Mouse (Mus musculus) limb, embryonic 11.5 days (tissue): ENCODE results near the gene Fbxl21. TPM values are rescaled to one million over a fixed set of nuclear protein-coding genes. Genes with fewer than 3 reads are reported as not detected.

ENCODE experiments used
- ATAC-seq: fragments of 200-750 bp; cut with Nextera tagmentation; 2 replicates; pipeline ENCODE4 v1.8.0; 2017; ENCODE audit warnings: low read depth; ENCODE audit not compliant: insufficient number of reproducible peaks, low FRiP score, low TSS enrichment
- DNase-seq: peaks from one replicate; pipeline ENCODE4 v3.0.0-alpha.2; 2015; ENCODE audit warnings: low spot score
- H3K27ac ChIP-seq: fragments of 300-500 bp; sonication (generic); replicated peaks from 2 replicates; pipeline ENCODE4 v1.5.1; 2014; ENCODE audit warnings: low read depth, mild to moderate bottlenecking, low read length
- H3K27me3 ChIP-seq: fragments of 300-500 bp; sonication (generic); 2 replicates; pipeline ENCODE4 v1.6.1; 2014; ENCODE audit warnings: mild to moderate bottlenecking, low read length, mixed read lengths; ENCODE audit not compliant: control insufficient read depth, insufficient read depth
- H3K36me3 ChIP-seq: fragments of 300-500 bp; sonication (generic); 2 replicates; pipeline ENCODE4 v1.6.1; 2014; ENCODE audit warnings: mild to moderate bottlenecking, low read length, moderate library complexity, mixed read lengths; ENCODE audit not compliant: control insufficient read depth, insufficient read depth
- H3K4me1 ChIP-seq: fragments of 300-500 bp; sonication (generic); 2 replicates; pipeline ENCODE4 v1.6.1; 2014; ENCODE audit warnings: low read length, mixed read lengths; ENCODE audit not compliant: control insufficient read depth, insufficient read depth
- H3K4me2 ChIP-seq: fragments of 300-500 bp; sonication (generic); 2 replicates; pipeline ENCODE4 v1.6.1; 2014; ENCODE audit warnings: low read depth, mild to moderate bottlenecking, moderate library complexity; ENCODE audit not compliant: severe bottlenecking
- H3K4me3 ChIP-seq: fragments of 300-500 bp; sonication (generic); 2 replicates; pipeline ENCODE4 v1.5.1; 2014; ENCODE audit warnings: low read depth, low read length
- H3K9ac ChIP-seq: fragments of 300-500 bp; sonication (generic); 2 replicates; pipeline ENCODE4 v1.6.1; 2014; ENCODE audit warnings: mild to moderate bottlenecking, low read length
- H3K9me3 ChIP-seq: fragments of 300-500 bp; sonication (generic); 2 replicates; pipeline ENCODE4 v1.6.1; 2016; ENCODE audit warnings: low read length; ENCODE audit not compliant: control insufficient read depth
- WGBS: fragments of 180-500 bp; shearing (Covaris S2); extraction: QIAGEN DNeasy Blood & Tissue Kit; methylation state at CpG from one replicate; pipeline ENCODE4 v1.1.7; 2014; 5-methylcytosine and 5-hydroxymethylcytosine counted together
- polyA plus RNA-seq: library from polyadenylated mRNA; unstranded; fragments of >200 nt; fragmentation: Nextera tagmentation; extraction: Ambion mirVana; gene quantifications from 2 replicates; pipeline ENCODE4 v1.2.1, GENCODE M21; 2014

Gene Fbxl21
- polyA plus RNA-seq, 1 experiment from 2014 or later: 1.5 TPM

GRCm38 (mm10) chr13:56575701-56576321 is 53.5 kb downstream of the Fbxl21 start:
- DNase-seq (peak; percentile 85), ATAC-seq (no peak)
- 64% methylated on average over 12 of the region's 12 CpGs for WGBS
- Histone ChIP-seq H3K27ac (peak overlapping the region; percentile 36; the same call in 1 of the 2 replicates), H3K4me3 (no peak overlapping the region), H3K27me3 (no peaks in the 10 kb centered on the region), H3K36me3 (no peaks in the 10 kb centered on the region), H3K4me1 (peaks cover 18% of the 10 kb centered on the region), H3K4me2 (no peak overlapping the region), H3K9me3 (no peaks in the 10 kb centered on the region), H3K9ac (no peak overlapping the region)

- WGBS: 31% methylated on average over 5 of the region's 5 CpGs
- Histone ChIP-seq H3K27me3 (no peaks in the 10 kb centered on the region), H3K36me3 (no peaks in the 10 kb centered on the region), H3K9me3 (no peaks in the 10 kb centered on the region), H3K9ac (no peak overlapping the region), H3K4me2 (no peak overlapping the region), H3K27ac (no peak overlapping the region; the same call in 1 of the 2 replicates), H3K4me3 (no peak overlapping the region), H3K4me1 (peaks cover 28% of the 10 kb centered on the region)
- ATAC-seq (no peak), DNase-seq (peak; percentile 42)
Measured at GRCm38 (mm10) chr13:56578097-56578496, 55.8 kb downstream of the Fbxl21 start.

- WGBS: 85% methylated on average over 5 of the region's 5 CpGs
Measured at GRCm38 (mm10) chr13:56580450-56580849, 58.2 kb downstream of the Fbxl21 start.

GRCm38 (mm10) chr13:56581512-56581911 is 59.2 kb downstream of the Fbxl21 start:
- Histone ChIP-seq H3K4me1 (peaks cover 33% of the 10 kb centered on the region), H3K4me2 (peak overlapping the region; percentile 1; the same call in 1 of the 2 replicates), H3K9me3 (no peaks in the 10 kb centered on the region), H3K27me3 (no peaks in the 10 kb centered on the region), H3K4me3 (no peak overlapping the region), H3K27ac (peak overlapping the region; percentile 98), H3K36me3 (no peaks in the 10 kb centered on the region), H3K9ac (no peak overlapping the region)
- DNase-seq (peak; percentile 72), ATAC-seq (no peak)
- WGBS: 2% methylated on average over 3 of the region's 3 CpGs

More at GRCm38 (mm10) chr13:56580450-56580849, 58.2 kb downstream of the Fbxl21 start:
- Histone ChIP-seq H3K4me3 (no peak overlapping the region), H3K27ac (peak overlapping the region; percentile 98; the same call in 1 of the 2 replicates), H3K27me3 (no peaks in the 10 kb centered on the region), H3K9me3 (no peaks in the 10 kb centered on the region), H3K36me3 (no peaks in the 10 kb centered on the region), H3K9ac (no peak overlapping the region), H3K4me2 (no peak overlapping the region), H3K4me1 (peaks cover 36% of the 10 kb centered on the region)
- no peak for ATAC-seq
- DNase-seq: no peak

GRCm38 (mm10) chr13:56581961-56582434 is 59.7 kb downstream of the Fbxl21 start:
- DNase-seq (peak; percentile 95), ATAC-seq (peak; percentile 98)
- Histone ChIP-seq H3K27ac (peak overlapping the region; percentile 98), H3K27me3 (no peaks in the 10 kb centered on the region), H3K4me1 (peaks cover 33% of the 10 kb centered on the region), H3K4me2 (peak overlapping the region; percentile 32), H3K4me3 (no peak overlapping the region), H3K9me3 (no peaks in the 10 kb centered on the region), H3K36me3 (no peaks in the 10 kb centered on the region), H3K9ac (peak overlapping the region; percentile 40; the same call in 1 of the 2 replicates)
- 0% methylated on average over 6 of the region's 6 CpGs for WGBS

GRCm38 (mm10) chr13:56582720-56583119 is 60.4 kb downstream of the Fbxl21 start:
- H3K4me1 ChIP-seq: peaks cover 33% of the 10 kb centered on the region
- no peaks in the 10 kb centered on the region for H3K36me3 ChIP-seq
- peak overlapping the region; percentile 98 for H3K27ac ChIP-seq
- no peak for ATAC-seq
- peak; percentile 69 for DNase-seq
- H3K27me3 ChIP-seq: no peaks in the 10 kb centered on the region
- 17% methylated on average over 3 of the region's 3 CpGs for whole genome bisulfite sequencing
- no peak overlapping the region for H3K4me3 ChIP-seq
- H3K9ac ChIP-seq: no peak overlapping the region
- no peaks in the 10 kb centered on the region for H3K9me3 ChIP-seq
- no peak overlapping the region for H3K4me2 ChIP-seq

- WGBS: 87% methylated on average over 3 of the region's 3 CpGs
- Histone ChIP-seq H3K4me1 (peaks cover 23% of the 10 kb centered on the region), H3K9me3 (no peaks in the 10 kb centered on the region), H3K27me3 (no peaks in the 10 kb centered on the region), H3K4me2 (no peak overlapping the region), H3K36me3 (no peaks in the 10 kb centered on the region), H3K9ac (no peak overlapping the region), H3K4me3 (no peak overlapping the region), H3K27ac (no peak overlapping the region)
- no peak for ATAC-seq
- no peak for DNase-seq
Measured at GRCm38 (mm10) chr13:56586046-56586445, 63.8 kb downstream of the Fbxl21 start.
